Mouse (Mus musculus): ENCODE results near the gene Fbxl16. TPM values are rescaled to one million over a fixed set of nuclear protein-coding genes. Genes with fewer than 3 reads are reported as not detected.

The Fbxl16 gene
- total and polyA plus RNA-seq, 3 experiments, result not detected

- in situ Hi-C loops (cut with MboI; ENCODE audit: low pct_ligation_motif_present, low pct_unique_long_range_greater_than_20kb, low sequenced_read_pairs), result no loop called here
- dilution Hi-C loops (cut with MboI; ENCODE audit: extremely low pct_ligation_motif_present, extremely low pct_unique_long_range_greater_than_20kb, low sequenced_read_pairs), result no loop called here
- Histone ChIP-seq H3K27me3 (replicated peaks) (no peaks in the 10 kb centered on the region), H3K4me3 (replicated peaks in 1 of 3; ENCODE audit: low read depth in 2 of 3, low read length in 2 of 3, poor library complexity in 1 of 3) (no peak overlapping the region), H3K4me1 (ENCODE audit: control insufficient read depth in 1 of 2, insufficient read depth in 2 of 2) (peaks cover 9 to 18% of the 10 kb centered on the region in 2 experiments), H3K36me3 (replicated peaks in 1 of 2; ENCODE audit: control insufficient read depth in 1 of 2, insufficient read depth in 1 of 2, low read length in 1 of 2) (peaks cover 73 to 81% of the 10 kb centered on the region in 2 experiments), H3K9me3 (replicated peaks; ENCODE audit: low read length) (no peaks in the 10 kb centered on the region), H3K79me2 (replicated peaks; ENCODE audit: control insufficient read depth, extremely low read depth, insufficient read depth, poor library complexity, severe bottlenecking) (no peaks in the 10 kb centered on the region; the same call in none of the 2 replicates), H3K9ac (ENCODE audit: insufficient read depth, low read depth) (no peak overlapping the region), H3K4me2 (ENCODE audit: insufficient read depth, low read depth, poor library complexity, severe bottlenecking) (no peak overlapping the region), H3K27ac (ENCODE audit: insufficient read depth, low read depth) (no peak overlapping the region)
- no peak for TF ChIP-seq IRF4 (IDR thresholded peaks at IDR 0.05; ENCODE audit: low read depth, low read length)
- no peak for TF ChIP-seq ZMIZ1 (IDR thresholded peaks at IDR 0.05; ENCODE audit: low read depth, low read length)
- no peak for DNase-seq (ENCODE audit: extremely low read depth)
Observed at GRCm38 (mm10) chr17:25837533-25837932, 28.6 kb downstream of the Fbxl16 start.

DNA sequence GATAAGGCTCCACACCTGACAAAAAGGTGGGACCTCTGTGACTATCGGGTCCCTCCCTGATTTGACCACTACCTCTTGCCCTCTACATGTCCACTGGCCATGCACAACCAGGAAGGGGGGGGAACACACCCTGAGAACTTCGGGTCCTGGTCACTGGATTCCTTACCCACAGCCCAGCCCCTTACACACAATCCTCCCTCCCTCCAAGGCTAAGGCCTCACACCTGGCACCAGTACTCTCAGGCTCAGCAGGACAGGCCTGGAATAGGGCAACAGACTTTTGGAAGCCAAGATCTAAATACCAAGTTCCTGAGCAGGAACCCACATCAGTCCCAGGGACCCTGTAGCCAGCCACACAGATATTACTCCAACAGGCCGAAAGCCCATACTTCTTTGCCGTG, 30.0 kb downstream of the Fbxl16 start:
- no peak for TF ChIP-seq ZC3H11A (IDR thresholded peaks at IDR 0.05; ENCODE audit: low read depth, low read length)
- no peak for TF ChIP-seq CTCF (conservative IDR thresholded peaks at IDR 0.05 in 1 of 2, IDR thresholded peaks at IDR 0.05 in 1 of 2; ENCODE audit: low read depth in 2 of 2, low read length in 2 of 2)
- TF ChIP-seq SMC3 (IDR thresholded peaks at IDR 0.05; ENCODE audit: low read depth, low read length), result no peak
- TF ChIP-seq BHLHE40 (IDR thresholded peaks at IDR 0.05; ENCODE audit: low read depth, low read length), result no peak
- TF ChIP-seq RAD21 (IDR thresholded peaks at IDR 0.05; ENCODE audit: low read depth, low read length), result no peak
- no peak for TF ChIP-seq USF2 (conservative IDR thresholded peaks at IDR 0.05; ENCODE audit: low read depth, low read length)
- no peak for TF ChIP-seq MYC (IDR thresholded peaks at IDR 0.05; ENCODE audit: low read depth, low read length)
- no peak for TF ChIP-seq MEF2A (IDR thresholded peaks at IDR 0.05; ENCODE audit: borderline replicate concordance, low read depth, low read length)
- dilution Hi-C loops (cut with MboI; ENCODE audit: extremely low pct_ligation_motif_present, extremely low pct_unique_long_range_greater_than_20kb, low sequenced_read_pairs), result no loop called here
- Histone ChIP-seq H3K36me3 (replicated peaks in 1 of 2; ENCODE audit: control insufficient read depth in 1 of 2, insufficient read depth in 1 of 2, low read length in 1 of 2) (peaks cover 74 to 87% of the 10 kb centered on the region in 2 experiments), H3K27ac (ENCODE audit: insufficient read depth, low read depth) (no peak overlapping the region), H3K4me1 (ENCODE audit: control insufficient read depth in 1 of 2, insufficient read depth in 2 of 2) (peaks cover 16 to 21% of the 10 kb centered on the region in 2 experiments), H3K9ac (ENCODE audit: insufficient read depth, low read depth) (no peak overlapping the region), H3K4me3 (replicated peaks in 1 of 3; ENCODE audit: low read depth in 2 of 3, low read length in 2 of 3, poor library complexity in 1 of 3) (no peak overlapping the region), H3K79me2 (replicated peaks; ENCODE audit: control insufficient read depth, extremely low read depth, insufficient read depth, poor library complexity, severe bottlenecking) (peaks cover 10% of the 10 kb centered on the region), H3K4me2 (ENCODE audit: insufficient read depth, low read depth, poor library complexity, severe bottlenecking) (no peak overlapping the region), H3K9me3 (replicated peaks; ENCODE audit: low read length) (no peaks in the 10 kb centered on the region), H3K27me3 (replicated peaks) (no peaks in the 10 kb centered on the region)
- no peak for DNase-seq (ENCODE audit: extremely low read depth)
- in situ Hi-C loops (cut with MboI; ENCODE audit: low pct_ligation_motif_present, low pct_unique_long_range_greater_than_20kb, low sequenced_read_pairs), result no loop called here

DNA sequence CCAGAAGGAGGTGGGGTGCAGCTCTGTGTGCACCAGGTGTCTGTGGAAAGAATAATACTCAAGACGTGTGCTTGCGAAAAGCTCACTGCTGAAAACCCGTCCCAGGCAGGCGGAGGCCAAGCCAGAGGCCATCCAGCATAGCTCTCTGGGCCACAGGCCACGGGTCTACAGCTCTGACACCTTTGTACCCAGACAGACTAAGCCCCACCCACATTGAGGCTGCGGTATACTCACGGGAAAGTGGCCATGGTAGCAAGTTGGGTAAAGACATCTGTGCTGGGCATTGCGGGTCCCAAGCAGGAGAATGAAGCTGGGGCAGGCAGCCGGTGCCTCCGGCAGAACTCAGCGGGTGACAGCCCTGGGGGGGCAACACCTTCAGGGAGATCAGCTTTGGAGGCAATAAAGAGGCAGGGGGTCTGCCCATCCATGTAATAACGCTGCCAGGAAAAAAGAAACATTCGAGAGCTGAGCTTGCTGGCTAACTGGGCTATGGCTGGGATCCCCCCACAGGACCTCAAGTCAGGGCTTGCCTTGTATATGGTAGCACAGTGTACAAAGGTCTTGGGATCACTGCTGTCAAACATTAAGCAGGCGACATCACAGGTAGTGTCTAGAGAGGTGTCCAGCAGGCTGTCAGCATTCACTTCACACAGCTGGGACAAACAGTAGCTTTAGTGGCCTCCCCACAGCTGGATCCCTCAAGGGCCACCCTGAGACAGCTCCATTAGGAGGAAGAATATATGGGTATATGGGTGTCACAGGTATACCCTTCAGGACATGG, 30.8 kb downstream of the Fbxl16 start:
- no peaks in the 10 kb centered on the region for H3K27me3 ChIP-seq (replicated peaks)

More for the DNA sequence above, 30.8 kb downstream of the Fbxl16 start:
- Histone ChIP-seq H3K4me2 (ENCODE audit: insufficient read depth, low read depth, poor library complexity, severe bottlenecking) (no peak overlapping the region), H3K9ac (ENCODE audit: insufficient read depth, low read depth) (no peak overlapping the region), H3K27ac (ENCODE audit: insufficient read depth, low read depth) (no peak overlapping the region), H3K4me1 (ENCODE audit: control insufficient read depth in 1 of 2, insufficient read depth in 2 of 2) (peaks cover 14 to 15% of the 10 kb centered on the region in 2 experiments), H3K4me3 (replicated peaks in 1 of 3; ENCODE audit: low read depth in 2 of 3, low read length in 2 of 3, poor library complexity in 1 of 3) (no peak overlapping the region), H3K36me3 (replicated peaks in 1 of 2; ENCODE audit: control insufficient read depth in 1 of 2, insufficient read depth in 1 of 2, low read length in 1 of 2) (peaks cover 73 to 84% of the 10 kb centered on the region in 2 experiments), H3K9me3 (replicated peaks; ENCODE audit: low read length) (no peaks in the 10 kb centered on the region), H3K79me2 (replicated peaks; ENCODE audit: control insufficient read depth, extremely low read depth, insufficient read depth, poor library complexity, severe bottlenecking) (peaks cover 14% of the 10 kb centered on the region)
- TF ChIP-seq USF2 (conservative IDR thresholded peaks at IDR 0.05; ENCODE audit: low read depth, low read length) (no peak), JUN (IDR thresholded peaks at IDR 0.05; ENCODE audit: insufficient read depth, low read depth, low read length) (no peak), POLR2AphosphoS2 (IDR thresholded peaks at IDR 0.05; ENCODE audit: low read depth, low read length) (no peak), ZKSCAN1 (IDR thresholded peaks at IDR 0.05; ENCODE audit: borderline replicate concordance, low read depth, low read length) (no peak), HCFC1 (IDR thresholded peaks at IDR 0.05; ENCODE audit: low read depth, low read length) (no peak), IRF4 (IDR thresholded peaks at IDR 0.05; ENCODE audit: low read depth, low read length) (no peak), MAZ (IDR thresholded peaks at IDR 0.05; ENCODE audit: low read depth, low read length) (no peak), TBP (conservative IDR thresholded peaks at IDR 0.05; ENCODE audit: low read depth, low read length) (no peak), RAD21 (IDR thresholded peaks at IDR 0.05; ENCODE audit: low read depth, low read length) (no peak), MYC (IDR thresholded peaks at IDR 0.05; ENCODE audit: low read depth, low read length) (no peak)
- dilution Hi-C loops (cut with MboI; ENCODE audit: extremely low pct_ligation_motif_present, extremely low pct_unique_long_range_greater_than_20kb, low sequenced_read_pairs), result no loop called here
- in situ Hi-C loops (cut with MboI; ENCODE audit: low pct_ligation_motif_present, low pct_unique_long_range_greater_than_20kb, low sequenced_read_pairs), result no loop called here
- no peak for DNase-seq (ENCODE audit: extremely low read depth)

All from CH12.LX (cell line).